Mouse (Mus musculus) CH12.LX (cell line): ENCODE data around the gene Frat2. TPM values are rescaled to one million over a fixed set of nuclear protein-coding genes. Genes with fewer than 3 reads are reported as not detected.

ENCODE experiments used
- DNase-seq: peaks from one replicate; pipeline ENCODE4 v3.0.0-alpha.2; 2013; ENCODE audit errors: extremely low read depth
- H3K27ac ChIP-seq: 2 replicates; pipeline ENCODE4 v1.5.1; 2012; ENCODE audit warnings: low read depth, mild to moderate bottlenecking, control low read depth, moderate library complexity; ENCODE audit not compliant: insufficient read depth
- H3K27me3 ChIP-seq: replicated peaks from 2 replicates; pipeline ENCODE3; 2012; ENCODE audit warnings: inconsistent platforms
- H3K36me3 ChIP-seq, 2 experiments: replicated peaks in 1 of 2; 2 replicates each; pipeline versions ENCODE3 to v1.6.1; 2012; ENCODE audit warnings: inconsistent platforms in 1 of 2, low read length in 1 of 2, mild to moderate bottlenecking in 1 of 2, mixed read lengths in 1 of 2, moderate library complexity in 1 of 2; ENCODE audit not compliant: control insufficient read depth in 1 of 2, insufficient read depth in 1 of 2
- H3K4me1 ChIP-seq, 2 experiments: 2 replicates each; pipeline ENCODE4 v1.6.1; 2012; ENCODE audit warnings: inconsistent platforms in 1 of 2, moderate library complexity in 1 of 2; ENCODE audit not compliant: insufficient read depth in 2 of 2, control insufficient read depth in 1 of 2
- H3K4me2 ChIP-seq: 2 replicates; pipeline ENCODE4 v1.6.1; 2012; ENCODE audit warnings: low read depth, mild to moderate bottlenecking, control low read depth; ENCODE audit not compliant: poor library complexity, insufficient read depth, severe bottlenecking
- H3K4me3 ChIP-seq, 3 experiments: fragments of 150-350 bp in 1 of 3; sonication (generic) in 1 of 3; replicated peaks in 1 of 3; 2 replicates each; pipeline versions ENCODE3 to v1.5.1; 2011 to 2012; ENCODE audit warnings: low read depth in 2 of 3, low read length in 2 of 3, mild to moderate bottlenecking in 2 of 3, moderate library complexity in 2 of 3, control low read depth in 1 of 3, improper control_type of control experiment in 1 of 3, inconsistent platforms in 1 of 3, mixed read lengths in 1 of 3; ENCODE audit not compliant: poor library complexity in 1 of 3
- H3K79me2 ChIP-seq: replicated peaks from 2 replicates; pipeline ENCODE4 v1.6.1; 2012; ENCODE audit warnings: mild to moderate bottlenecking, moderate library complexity; ENCODE audit not compliant: control insufficient read depth, poor library complexity, insufficient read depth, severe bottlenecking; ENCODE audit errors: extremely low read depth
- H3K9ac ChIP-seq: 2 replicates; pipeline ENCODE4 v1.6.1; 2012; ENCODE audit warnings: low read depth, mild to moderate bottlenecking, control low read depth, moderate library complexity; ENCODE audit not compliant: insufficient read depth
- H3K9me3 ChIP-seq: replicated peaks from 2 replicates; pipeline ENCODE3; 2012; ENCODE audit warnings: low read length, inconsistent platforms, mixed read lengths
- CHD2 ChIP-seq: IDR thresholded peaks from 2 replicates; pipeline ENCODE4 v1.6.1; 2011; ENCODE audit warnings: low read length, improper control_type of control experiment
- CTCF ChIP-seq, 2 experiments: IDR thresholded peaks in 1 of 2; conservative IDR thresholded peaks in 1 of 2; 2 replicates each; pipeline ENCODE4 v1.5.1; 2011 to 2012; ENCODE audit warnings: low read depth in 2 of 2, low read length in 2 of 2, improper control_type of control experiment in 1 of 2, inconsistent platforms in 1 of 2, mild to moderate bottlenecking in 1 of 2, moderate library complexity in 1 of 2
- E2F4 ChIP-seq: IDR thresholded peaks from 2 replicates; pipeline ENCODE4 v1.6.1; 2011; ENCODE audit warnings: low read depth, low read length, improper control_type of control experiment; ENCODE audit not compliant: insufficient replicate concordance
- ELF1 ChIP-seq: IDR thresholded peaks from 2 replicates; pipeline ENCODE4 v1.6.1; 2014; ENCODE audit warnings: low read depth, mild to moderate bottlenecking, inconsistent platforms, low read length, improper control_type of control experiment
- EP300 ChIP-seq: IDR thresholded peaks from 2 replicates; pipeline ENCODE4 v1.6.1; 2011; ENCODE audit warnings: low read length, improper control_type of control experiment
- HCFC1 ChIP-seq: IDR thresholded peaks from 2 replicates; pipeline ENCODE4 v1.6.1; 2012; ENCODE audit warnings: low read depth, mild to moderate bottlenecking, inconsistent platforms, low read length, improper control_type of control experiment
- IRF4 ChIP-seq: IDR thresholded peaks from 2 replicates; pipeline ENCODE4 v1.6.1; 2014; ENCODE audit warnings: low read depth, mild to moderate bottlenecking, inconsistent platforms, low read length, improper control_type of control experiment
- JUN ChIP-seq: IDR thresholded peaks from 2 replicates; pipeline ENCODE4 v1.6.1; 2011; ENCODE audit warnings: low read depth, mild to moderate bottlenecking, low read length, improper control_type of control experiment, moderate library complexity; ENCODE audit not compliant: insufficient read depth
- JUND ChIP-seq: conservative IDR thresholded peaks from 2 replicates; pipeline ENCODE4 v1.6.1; 2011; ENCODE audit warnings: low read depth, low read length, improper control_type of control experiment
- KAT2A ChIP-seq: IDR thresholded peaks from 2 replicates; pipeline ENCODE4 v1.6.1; 2012; ENCODE audit warnings: low read length, improper control_type of control experiment, inconsistent platforms; ENCODE audit not compliant: insufficient replicate concordance
- MAFK ChIP-seq: IDR thresholded peaks from 2 replicates; pipeline ENCODE4 v1.6.1; 2011; ENCODE audit warnings: low read length, improper control_type of control experiment; ENCODE audit not compliant: insufficient replicate concordance
- MAX ChIP-seq: IDR thresholded peaks from 2 replicates; pipeline ENCODE4 v1.6.1; 2011; ENCODE audit warnings: low read length, improper control_type of control experiment
- MAZ ChIP-seq: IDR thresholded peaks from 2 replicates; pipeline ENCODE4 v1.6.1; 2012; ENCODE audit warnings: low read depth, mild to moderate bottlenecking, inconsistent platforms, low read length, improper control_type of control experiment, moderate library complexity
- MXI1 ChIP-seq: IDR thresholded peaks from 2 replicates; pipeline ENCODE4 v1.6.1; 2011; ENCODE audit warnings: mild to moderate bottlenecking, low read depth, low read length, improper control_type of control experiment
- MYC ChIP-seq: IDR thresholded peaks from 2 replicates; pipeline ENCODE4 v1.6.1; 2011; ENCODE audit warnings: low read depth, mild to moderate bottlenecking, improper control_type of control experiment, low read length
- NELFE ChIP-seq: IDR thresholded peaks from 2 replicates; pipeline ENCODE4 v1.6.1; 2011; ENCODE audit warnings: low read depth, low read length, improper control_type of control experiment
- NRF1 ChIP-seq: IDR thresholded peaks from 2 replicates; pipeline ENCODE4 v1.6.1; 2014; ENCODE audit warnings: low read depth, mild to moderate bottlenecking, inconsistent platforms, low read length, improper control_type of control experiment, moderate library complexity
- PAX5 ChIP-seq: IDR thresholded peaks from 2 replicates; pipeline ENCODE4 v1.6.1; 2012; ENCODE audit warnings: low read length, inconsistent platforms, mixed read lengths
- POLR2A ChIP-seq: IDR thresholded peaks from 2 replicates; pipeline ENCODE4 v1.6.1; 2011; ENCODE audit warnings: low read depth, mild to moderate bottlenecking, improper control_type of control experiment, low read length
- RAD21 ChIP-seq: IDR thresholded peaks from 2 replicates; pipeline ENCODE4 v1.6.1; 2011; ENCODE audit warnings: low read depth, mild to moderate bottlenecking, low read length, improper control_type of control experiment, moderate library complexity
- RCOR1 ChIP-seq: conservative IDR thresholded peaks from 2 replicates; pipeline ENCODE4 v1.6.1; 2012; ENCODE audit warnings: low read depth, mild to moderate bottlenecking, inconsistent platforms, low read length, improper control_type of control experiment
- SIN3A ChIP-seq: IDR thresholded peaks from 2 replicates; pipeline ENCODE4 v1.6.1; 2012; ENCODE audit warnings: low read length, improper control_type of control experiment, inconsistent platforms
- SMC3 ChIP-seq: IDR thresholded peaks from 2 replicates; pipeline ENCODE4 v1.6.1; 2011; ENCODE audit warnings: low read depth, low read length, improper control_type of control experiment
- TBP ChIP-seq: conservative IDR thresholded peaks from 2 replicates; pipeline ENCODE4 v1.6.1; 2011; ENCODE audit warnings: low read depth, low read length, improper control_type of control experiment
- TCF12 ChIP-seq: IDR thresholded peaks from 2 replicates; pipeline ENCODE4 v1.6.1; 2014; ENCODE audit warnings: low read depth, mild to moderate bottlenecking, inconsistent platforms, low read length, improper control_type of control experiment
- UBTF ChIP-seq: IDR thresholded peaks from 2 replicates; pipeline ENCODE4 v1.6.1; 2012; ENCODE audit warnings: low read depth, mild to moderate bottlenecking, inconsistent platforms, low read length, improper control_type of control experiment, moderate library complexity
- USF1 ChIP-seq: IDR thresholded peaks from 2 replicates; pipeline ENCODE4 v1.6.1; 2014; ENCODE audit warnings: low read depth, mild to moderate bottlenecking, inconsistent platforms, low read length, improper control_type of control experiment
- USF2 ChIP-seq: conservative IDR thresholded peaks from 2 replicates; pipeline ENCODE4 v1.6.1; 2011; ENCODE audit warnings: low read depth, low read length, improper control_type of control experiment
- ZMIZ1 ChIP-seq: IDR thresholded peaks from 2 replicates; pipeline ENCODE4 v1.6.1; 2012; ENCODE audit warnings: low read depth, mild to moderate bottlenecking, inconsistent platforms, low read length, improper control_type of control experiment
- ZNF384 ChIP-seq: IDR thresholded peaks from 2 replicates; pipeline ENCODE4 v1.6.1; 2012; ENCODE audit warnings: low read depth, low read length, improper control_type of control experiment, inconsistent platforms
- dilution Hi-C: fragments of 300-500 bp; cut with MboI; formaldehyde crosslinking; loops from 2 replicates; pipeline ENCODE4 v1.14.3; 2020; ENCODE audit warnings: low sequenced_read_pairs; ENCODE audit not compliant: extremely low pct_unique_long_range_greater_than_20kb, extremely low pct_ligation_motif_present
- in situ Hi-C: fragments of 300-500 bp; cut with MboI; formaldehyde crosslinking; loops from 3 replicates; pipeline ENCODE4 v1.14.3; 2019; ENCODE audit warnings: low sequenced_read_pairs, low pct_ligation_motif_present, low pct_unique_long_range_greater_than_20kb, mixed read lengths
- polyA plus RNA-seq: library from polyadenylated mRNA; unstranded; fragments of >175 nt; gene quantifications from 2 replicates; pipeline ENCODE4 v1.2.1, GENCODE M21; 2012; ENCODE audit warnings: low read depth; ENCODE audit not compliant: insufficient read length
- total RNA-seq, 2 experiments: library from RNA; depleted of rRNA; stranded (reverse); fragments of 300-350 nt in 1 of 2; fragments of >200 nt in 1 of 2; gene quantifications; 2 replicates each; pipeline ENCODE4 v1.2.3; 2012 to 2014

The Frat2 gene
- total and polyA plus RNA-seq, 3 experiments, result 0.55 to 1.3 (median 1.0) TPM

DNA sequence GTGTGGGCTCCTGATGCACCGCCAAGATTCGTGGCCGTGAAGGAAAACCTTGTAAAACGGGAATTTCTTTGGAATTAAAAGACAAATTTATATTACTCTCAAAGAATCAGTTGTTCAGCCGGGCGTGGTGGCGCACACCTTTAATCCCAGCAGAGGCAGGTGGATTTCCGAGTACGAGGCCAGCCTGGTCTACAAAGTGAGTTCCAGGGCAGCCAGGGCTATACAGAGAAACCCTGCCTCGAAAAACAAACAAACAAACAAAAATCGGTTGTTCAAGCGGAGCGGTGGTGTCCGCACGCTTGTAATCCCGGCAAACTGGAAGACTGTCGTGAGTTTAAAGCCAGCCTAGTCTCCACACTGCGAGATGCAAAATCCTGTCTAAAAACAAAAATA is 48.4 kb upstream of the Frat2 start:
- H3K9ac ChIP-seq, result peak overlapping the region; percentile 64

DNA sequence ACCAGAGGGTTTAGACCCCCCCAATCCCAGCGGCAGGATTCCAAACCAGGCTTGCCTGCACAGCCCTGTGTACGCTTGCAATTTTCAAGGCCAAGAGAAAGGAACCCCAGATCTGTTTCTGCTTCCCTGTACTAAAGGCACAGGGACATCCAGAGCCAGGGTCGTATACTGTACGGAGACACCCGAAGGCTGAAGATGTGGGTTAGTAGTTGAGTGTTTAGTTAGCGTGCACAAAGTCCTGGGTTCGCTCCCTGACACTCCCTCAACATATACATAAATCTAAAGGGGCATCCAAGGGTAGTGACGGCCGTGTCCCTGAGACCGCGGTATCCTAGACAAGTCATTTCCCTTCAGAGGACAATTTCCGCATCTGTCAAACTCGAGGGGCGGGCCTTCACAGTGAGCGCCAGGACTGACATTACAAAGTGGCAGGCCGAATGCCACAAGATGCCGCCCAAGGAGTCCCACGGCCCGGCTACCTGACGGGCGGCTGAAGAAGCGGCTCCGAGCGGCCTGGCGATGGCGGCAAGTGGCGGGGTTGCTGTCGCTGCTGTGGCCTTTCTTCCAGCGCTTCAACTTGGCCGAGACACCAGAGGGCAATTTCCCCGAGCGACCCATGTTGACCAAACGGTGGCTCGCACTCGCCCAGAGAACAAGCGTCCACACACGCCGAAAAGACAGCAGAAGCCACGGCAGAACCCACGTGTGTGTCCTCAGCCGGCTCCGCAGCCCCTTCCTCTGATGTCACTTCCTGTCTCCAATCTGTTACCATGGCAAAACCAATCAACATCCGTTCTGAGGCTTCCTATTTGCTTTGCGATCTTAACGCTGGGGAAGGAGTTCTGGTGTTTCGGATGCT is 47.8 kb upstream of the Frat2 start, which contains the start of gene Rrp12:
TSS of gene Rrp12 (minus strand) at position 714 of the 859 bp plus-strand sequence.
- Histone ChIP-seq H3K9me3 (no peaks in the 10 kb centered on the region), H3K4me1 (peaks cover 7 to 34% of the 10 kb centered on the region in 2 experiments), H3K9ac (peak within 1 kb of the TSS; percentile 64), H3K36me3 (peaks cover 16 to 30% of the 10 kb centered on the region in 2 experiments), H3K27ac (peak within 1 kb of the TSS; percentile 20; the same call in 1 of the 2 replicates), H3K4me3 (peak within 1 kb of the TSS; percentile 82 to 93 (median 90)), H3K79me2 (peaks cover 19% of the 10 kb centered on the region), H3K4me2 (peak within 1 kb of the TSS; percentile 86), H3K27me3 (no peaks in the 10 kb centered on the region)
- in situ Hi-C loops, result loop anchor here (10.0 kb wide), 1 partner anchor 51 kb away; the partner anchor contains the start of gene Frat2
- dilution Hi-C loops, result no loop called here
- peak; percentile 95 for DNase-seq
- TF ChIP-seq SIN3A, result peak; percentile 100
- 0 out of 2 replicates have a peak, but pooled peaks have one; percentile 40 for TF ChIP-seq UBTF
- no peak for TF ChIP-seq E2F4
- TF ChIP-seq TBP, result peak; percentile 82
- peak; percentile 76 for TF ChIP-seq NELFE
- 0 out of 2 replicates have a peak, but pooled peaks have one; percentile 13 for TF ChIP-seq IRF4
- no peak for TF ChIP-seq RAD21
- TF ChIP-seq MAX, result peak; percentile 99
- no peak for TF ChIP-seq SMC3
- TF ChIP-seq POLR2A, result peak; percentile 87
- TF ChIP-seq ZNF384, result no peak
- TF ChIP-seq MXI1, result peak; percentile 100
- TF ChIP-seq CTCF (conservative IDR thresholded peaks at IDR 0.05 in 1 of 2, IDR thresholded peaks at IDR 0.05 in 1 of 2; ENCODE audit: low read depth in 2 of 2, low read length in 2 of 2), result no peak
- peak; percentile 37; the same call in 1 of the 2 replicates for TF ChIP-seq JUND
- no peak for TF ChIP-seq USF2
- TF ChIP-seq PAX5, result no peak
- TF ChIP-seq ZMIZ1, result peak; percentile 57; the same call in 1 of the 2 replicates
- no peak for TF ChIP-seq JUN
- peak; percentile 99 for TF ChIP-seq MYC
- no peak for TF ChIP-seq CHD2
- no peak for TF ChIP-seq MAFK
- peak; percentile 83 for TF ChIP-seq HCFC1
- 0 out of 2 replicates have a peak, but pooled peaks have one; percentile 22 for TF ChIP-seq NRF1
- TF ChIP-seq TCF12, result 0 out of 2 replicates have a peak, but pooled peaks have one; percentile 18
- peak; percentile 78 for TF ChIP-seq ELF1
- no peak for TF ChIP-seq EP300
- peak; percentile 42; the same call in 1 of the 2 replicates for TF ChIP-seq MAZ
- 0 out of 2 replicates have a peak, but pooled peaks have one; percentile 12 for TF ChIP-seq KAT2A
- TF ChIP-seq USF1, result peak; percentile 28; the same call in 1 of the 2 replicates

More for the DNA sequence above, 48.4 kb upstream of the Frat2 start:
- Histone ChIP-seq H3K4me2 (peak overlapping the region; percentile 86), H3K36me3 (peaks cover 12 to 24% of the 10 kb centered on the region in 2 experiments), H3K4me1 (peaks cover 10 to 37% of the 10 kb centered on the region in 2 experiments), H3K4me3 (peak overlapping the region; percentile 82 to 93 (median 90)), H3K9me3 (no peaks in the 10 kb centered on the region), H3K27me3 (no peaks in the 10 kb centered on the region), H3K79me2 (peaks cover 19% of the 10 kb centered on the region), H3K27ac (no peak overlapping the region)
- no peak for TF ChIP-seq RCOR1
- 0 out of 2 replicates have a peak, but pooled peaks have one; percentile 13 for TF ChIP-seq MAZ
- TF ChIP-seq TBP, result 0 out of 2 replicates have a peak, but pooled peaks have one; percentile 2
- DNase-seq, result no peak
- in situ Hi-C loops (loop anchor here (10.0 kb wide), 1 partner anchor 52 kb away; the partner anchor contains the start of gene Frat2), dilution Hi-C loops (no loop called here)
